In genomic region chr4:134160071-134160470, GRCm38 (mm10) we compare ENCODE assay signal across 9 mouse cellular contexts. TPM values are rescaled to one million over a fixed set of nuclear protein-coding genes. Genes with fewer than 3 reads are reported as not detected.
DNase-seq lines count a peak whose midpoint lies in the region; TF ChIP-seq lines count a peak whose summit lies in the region.
"Not testable (repeated sequence)": the region's sequence is repeated elsewhere in the genome, so short reads cannot be mapped to it uniquely, and the experiment has no call there.
"Had no signal": no experiment of that assay in that cellular context is flagged by ENCODE, and none has a peak within 500 bp of the region (broad histone marks: within the 10 kb centered on the region; RNA-seq: fewer than 3 reads in every experiment).

No protein-coding gene starts in this region.

- DNase-seq in adrenal gland, adult 8-10 months = peak; percentile 47
- peak; percentile 50 for DNase-seq in embryonic facial prominence, embryonic 10.5 days (ENCODE audit: low spot score)
- DNase-seq in heart, adult 18-20 months = peak; percentile 73 to 74
- peak; percentile 86 for DNase-seq in induced T-regulatory cell, adult 2 months (ENCODE audit: low read depth)
- DNase-seq in left cerebral cortex, adult 2 months (ENCODE audit: extremely low spot score in 1 of 2, low spot score in 2 of 2) = peak; percentile 13 to 21
- DNase-seq in lung, postnatal 14 days = peak; percentile 46
- peak; percentile 50 for DNase-seq in retina, postnatal 1 day
- peak; percentile 56 for DNase-seq in thymus, postnatal 4 days

- H3K9me3 ChIP-seq in embryonic facial prominence, embryonic 10.5 days = not testable (repeated sequence)

- intact Hi-C loops in left cerebral cortex, adult 2 months (cut with DNase I) = not testable (repeated sequence)

- H3K27me3 ChIP-seq in embryonic facial prominence, embryonic 10.5 days (replicated peaks; ENCODE audit: low read depth, poor library complexity, severe bottlenecking) = not testable (repeated sequence)

- not testable (repeated sequence) for TF ChIP-seq CTCF in left cerebral cortex, adult 2 months (IDR thresholded peaks at IDR 0.05)

- peaks cover 16% of the 10 kb centered on the region for H3K4me1 ChIP-seq in embryonic facial prominence, embryonic 10.5 days

- H3K4me3 ChIP-seq in embryonic facial prominence, embryonic 10.5 days = peak overlapping the region; percentile 62
- peak overlapping the region; percentile 47 for H3K4me3 ChIP-seq in left cerebral cortex, adult 2 months

- H3K27ac ChIP-seq in embryonic facial prominence, embryonic 10.5 days (replicated peaks); left cerebral cortex, adult 2 months: not testable (repeated sequence)

- peaks cover 18% of the 10 kb centered on the region for H3K36me3 ChIP-seq in embryonic facial prominence, embryonic 10.5 days (replicated peaks)

- 9% methylated on average over 30 of the region's 30 CpGs for WGBS in embryonic facial prominence, embryonic 10.5 days

RNA-seq across cellular contexts. Expression of gene Cep85, which starts 26.8 kb away (rescaled TPM):
- total RNA-seq in adrenal gland, adult 8-10 months (2022) = 10 to 100 TPM; 11.4 to 31.1 (median 21.4) TPM
- polyA plus RNA-seq in embryonic facial prominence, embryonic 10.5 days (2016; fragmentation: Nextera tagmentation; extraction: Ambion mirVana) = 32.3 and 33.2 TPM in 2 replicates
- 10 to 100 TPM; 40.4 to 41.9 TPM for total RNA-seq in heart, adult 18-20 months (2021)
- total RNA-seq in left cerebral cortex, adult 2 months (2021) = 10 to 100 TPM; 14.9 to 16.5 TPM

RNA-seq across cellular contexts. Expression of gene Sh3bgrl3, which starts 31.5 kb away (rescaled TPM):
- 100 to 1,000 TPM in 2 of 4 experiments, 10 to 100 TPM in 2; 81.0 to 121 (median 98.4) TPM for total RNA-seq in adrenal gland, adult 8-10 months (2022)
- polyA plus RNA-seq in embryonic facial prominence, embryonic 10.5 days (2016; fragmentation: Nextera tagmentation; extraction: Ambion mirVana) = 300 and 316 TPM in 2 replicates
- 10 to 100 TPM; 34.0 to 42.8 TPM for total RNA-seq in heart, adult 18-20 months (2021)
- total RNA-seq in left cerebral cortex, adult 2 months (2021) = 100 to 1,000 TPM; 185 to 191 TPM

RNA-seq across cellular contexts. Expression of gene Gm7534, which starts 42.7 kb away (rescaled TPM):
- total RNA-seq in adrenal gland, adult 8-10 months (2022) = not detected
- polyA plus RNA-seq in embryonic facial prominence, embryonic 10.5 days (2016; fragmentation: Nextera tagmentation; extraction: Ambion mirVana) = 0.06 and 0.07 TPM in 2 replicates
- not detected for total RNA-seq in heart, adult 18-20 months (2021)
- total RNA-seq in left cerebral cortex, adult 2 months (2021) = not detected
- total RNA-seq: MEL had no signal

RNA-seq across cellular contexts. Expression of gene Ubxn11, which starts 57.7 kb away (rescaled TPM):
- total RNA-seq in adrenal gland, adult 8-10 months (2022) = 10 to 100 TPM in 2 of 4 experiments, 1 to 10 TPM in 2; 6.0 to 21.7 (median 13.2) TPM
- 4.5 and 7.1 TPM in 2 replicates for polyA plus RNA-seq in embryonic facial prominence, embryonic 10.5 days (2016; fragmentation: Nextera tagmentation; extraction: Ambion mirVana)
- 1 to 10 TPM; 2.0 to 2.4 TPM for total RNA-seq in heart, adult 18-20 months (2021)
- 10 to 100 TPM; 39.7 to 47.1 TPM for total RNA-seq in left cerebral cortex, adult 2 months (2021)

Comparison
In these comparisons a context has a peak if more than half of its experiments do, and no peak if none do; other contexts are left out.
1. DNase-seq: peak in every context shown above with its lines; median percentile 86 in induced T-regulatory cell, adult 2 months; 74 in heart, adult 18-20 months; 56 in thymus, postnatal 4 days; 50 in embryonic facial prominence, embryonic 10.5 days; 50 in retina, postnatal 1 day; 47 in adrenal gland, adult 8-10 months; 46 in lung, postnatal 14 days; 17 in left cerebral cortex, adult 2 months.